Mouse (Mus musculus): ENCODE results near the gene Dnaja1. TPM values are rescaled to one million over a fixed set of nuclear protein-coding genes. Genes with fewer than 3 reads are reported as not detected.

Gene Dnaja1
- polyA plus RNA-seq, 1 experiment from 2014 or later = 666 TPM

GRCm38 (mm10) chr4:40786578-40786977 lies 64.6 kb downstream of the Dnaja1 start:
- Histone ChIP-seq H3K27ac (no peak overlapping the region), H3K36me3 (replicated peaks) (no peaks in the 10 kb centered on the region), H3K4me2 (no peak overlapping the region), H3K4me3 (no peak overlapping the region), H3K9me3 (no peaks in the 10 kb centered on the region), H3K9ac (no peak overlapping the region), H3K27me3 (replicated peaks) (no peaks in the 10 kb centered on the region), H3K4me1 (no peaks in the 10 kb centered on the region)
- WGBS = 62% methylated on average over 4 of the region's 4 CpGs
- no peak for ATAC-seq (replicated peaks)

MicroRNAs within 50 kb of the gene (microRNA counts, 519-probe panel; counts per million panel counts)
- 2,275 counts per million, percentile 32 among the panel's probes with 10 or more counts for microRNA mmu-miR-207

Small RNA genes lying within 50 kb of the gene (microRNA-seq; reads per million reads assigned to microRNA genes)
- not detected for gene Mir207

Other genes with a start within 250 kb of the Dnaja1 start
- gene Tmem215, start 250.0 kb upstream of the Dnaja1 start, polyA plus RNA-seq (2015; fragmentation: Nextera tagmentation; extraction: Ambion mirVana) = 0.68 and 0.70 TPM in 2 replicates
- 48.2 and 50.8 TPM in 2 replicates for gene Aptx, start 19.0 kb upstream of the Dnaja1 start, polyA plus RNA-seq (2015; fragmentation: Nextera tagmentation; extraction: Ambion mirVana)
- gene Smu1, start 35.8 kb downstream of the Dnaja1 start, polyA plus RNA-seq (2015; fragmentation: Nextera tagmentation; extraction: Ambion mirVana) = 118 and 120 TPM in 2 replicates
- gene B4galt1, start 131.9 kb downstream of the Dnaja1 start, polyA plus RNA-seq (2015; fragmentation: Nextera tagmentation; extraction: Ambion mirVana) = 7.5 and 7.8 TPM in 2 replicates
- gene Spink4, start 197.9 kb downstream of the Dnaja1 start, polyA plus RNA-seq (2015; fragmentation: Nextera tagmentation; extraction: Ambion mirVana) = not detected in 2 replicates
- gene Bag1, start 226.1 kb downstream of the Dnaja1 start, polyA plus RNA-seq (2015; fragmentation: Nextera tagmentation; extraction: Ambion mirVana) = 173 and 181 TPM in 2 replicates
- 150 and 156 TPM in 2 replicates for gene Chmp5, start 226.3 kb downstream of the Dnaja1 start, polyA plus RNA-seq (2015; fragmentation: Nextera tagmentation; extraction: Ambion mirVana)
- gene Nfx1, start 248.8 kb downstream of the Dnaja1 start, polyA plus RNA-seq (2015; fragmentation: Nextera tagmentation; extraction: Ambion mirVana) = 110 and 121 TPM in 2 replicates

Data from midbrain, embryonic 15.5 days (tissue).